Mouse (Mus musculus): ENCODE results near the gene Casd1. TPM values are rescaled to one million over a fixed set of nuclear protein-coding genes. Genes with fewer than 3 reads are reported as not detected.

The Casd1 gene
- polyA plus RNA-seq, 1 experiment, result 6.8 TPM

GRCm38 (mm10) chr6:4606394-4606793, 5.8 kb downstream of the Casd1 start:
- no peaks in the 10 kb centered on the region for H3K27me3 ChIP-seq (ENCODE audit: control insufficient read depth, insufficient read depth, insufficient read length)
- no peak for TF ChIP-seq TCF3 (IDR thresholded peaks at IDR 0.05; ENCODE audit: insufficient read length, low read depth)
- no peak for TF ChIP-seq CEBPB (IDR thresholded peaks at IDR 0.05; ENCODE audit: insufficient read depth, poor library complexity, severe bottlenecking)
- no peak for TF ChIP-seq MYOG (IDR thresholded peaks at IDR 0.05; ENCODE audit: control insufficient read depth in 1 of 3, insufficient read depth in 1 of 3, insufficient read length in 2 of 3, low read depth in 2 of 3)
- no peak for TF ChIP-seq MAX (IDR thresholded peaks at IDR 0.05; ENCODE audit: low read depth)
- TF ChIP-seq POLR2A (IDR thresholded peaks at IDR 0.05; ENCODE audit: insufficient read length, low read depth), result no peak
- no peak for TF ChIP-seq REST (IDR thresholded peaks at IDR 0.05; ENCODE audit: insufficient read depth, insufficient read length)
- no peak for TF ChIP-seq MYOD1 (IDR thresholded peaks at IDR 0.05; ENCODE audit: control insufficient read depth in 1 of 3, insufficient read length in 2 of 3, low read depth in 2 of 3)
- no peak overlapping the region for H3K4me2 ChIP-seq (ENCODE audit: low read depth)
- H3K4me3 ChIP-seq, result no peak overlapping the region
- H3ac ChIP-seq (ENCODE audit: control insufficient read depth, insufficient read length), result no peak overlapping the region
- no peaks in the 10 kb centered on the region for H3K36me3 ChIP-seq (ENCODE audit: control insufficient read depth, insufficient read depth)
- peaks cover 17% of the 10 kb centered on the region for H3K79me2 ChIP-seq (ENCODE audit: control insufficient read depth, insufficient read depth)

GRCm38 (mm10) chr6:4610216-4610896, 9.7 kb downstream of the Casd1 start:
- Histone ChIP-seq H3K4me2 (ENCODE audit: low read depth) (no peak overlapping the region), H3ac (ENCODE audit: control insufficient read depth, insufficient read length) (no peak overlapping the region), H3K36me3 (ENCODE audit: control insufficient read depth, insufficient read depth) (peaks cover 4% of the 10 kb centered on the region), H3K27me3 (ENCODE audit: control insufficient read depth, insufficient read depth, insufficient read length) (no peaks in the 10 kb centered on the region), H3K79me2 (ENCODE audit: control insufficient read depth, insufficient read depth) (no peaks in the 10 kb centered on the region), H3K4me3 (no peak overlapping the region)
- TF ChIP-seq USF1 (IDR thresholded peaks at IDR 0.05; ENCODE audit: low read depth), result no peak
- TF ChIP-seq SRF (IDR thresholded peaks at IDR 0.05; ENCODE audit: control insufficient read depth, insufficient read length, low read depth), result no peak
- no peak for TF ChIP-seq TCF12 (IDR thresholded peaks at IDR 0.05; ENCODE audit: insufficient read depth, poor library complexity, severe bottlenecking)
- no peak for TF ChIP-seq MAX (IDR thresholded peaks at IDR 0.05; ENCODE audit: low read depth)
- no peak for TF ChIP-seq POLR2AphosphoS2 (IDR thresholded peaks at IDR 0.05; ENCODE audit: insufficient read length, low read depth)
- TF ChIP-seq REST (IDR thresholded peaks at IDR 0.05; ENCODE audit: insufficient read depth, insufficient read length), result no peak
- no peak for TF ChIP-seq POLR2A (IDR thresholded peaks at IDR 0.05; ENCODE audit: insufficient read length, low read depth)
- no peak for TF ChIP-seq E2F4 (IDR thresholded peaks at IDR 0.05; ENCODE audit: insufficient read depth)
- no peak for TF ChIP-seq TCF3 (IDR thresholded peaks at IDR 0.05; ENCODE audit: insufficient read length, low read depth)
- TF ChIP-seq MYOG (IDR thresholded peaks at IDR 0.05; ENCODE audit: control insufficient read depth in 1 of 3, insufficient read depth in 1 of 3, insufficient read length in 2 of 3, low read depth in 2 of 3), result no peak
- TF ChIP-seq CEBPB (IDR thresholded peaks at IDR 0.05; ENCODE audit: insufficient read depth, poor library complexity, severe bottlenecking), result no peak
- no peak for TF ChIP-seq MYOD1 (IDR thresholded peaks at IDR 0.05; ENCODE audit: control insufficient read depth in 1 of 3, insufficient read length in 2 of 3, low read depth in 2 of 3)

GRCm38 (mm10) chr6:4611853-4612252, 11.2 kb downstream of the Casd1 start:
- peaks cover 4% of the 10 kb centered on the region for H3K36me3 ChIP-seq (ENCODE audit: control insufficient read depth, insufficient read depth)
- no peaks in the 10 kb centered on the region for H3K27me3 ChIP-seq (ENCODE audit: control insufficient read depth, insufficient read depth, insufficient read length)
- H3K4me2 ChIP-seq (ENCODE audit: low read depth), result no peak overlapping the region
- H3K79me2 ChIP-seq (ENCODE audit: control insufficient read depth, insufficient read depth), result no peaks in the 10 kb centered on the region
- H3ac ChIP-seq (ENCODE audit: control insufficient read depth, insufficient read length), result no peak overlapping the region
- no peak overlapping the region for H3K4me3 ChIP-seq
- TF ChIP-seq TCF12 (IDR thresholded peaks at IDR 0.05; ENCODE audit: insufficient read depth, poor library complexity, severe bottlenecking) (no peak), CEBPB (IDR thresholded peaks at IDR 0.05; ENCODE audit: insufficient read depth, poor library complexity, severe bottlenecking) (no peak), USF1 (IDR thresholded peaks at IDR 0.05; ENCODE audit: low read depth) (no peak), POLR2A (IDR thresholded peaks at IDR 0.05; ENCODE audit: insufficient read length, low read depth) (no peak), MAX (IDR thresholded peaks at IDR 0.05; ENCODE audit: low read depth) (no peak), E2F4 (IDR thresholded peaks at IDR 0.05; ENCODE audit: insufficient read depth) (no peak), MYOD1 (IDR thresholded peaks at IDR 0.05; ENCODE audit: control insufficient read depth in 1 of 3, insufficient read length in 2 of 3, low read depth in 2 of 3) (no peak), REST (IDR thresholded peaks at IDR 0.05; ENCODE audit: insufficient read depth, insufficient read length) (no peak), MYOG (IDR thresholded peaks at IDR 0.05; ENCODE audit: control insufficient read depth in 1 of 3, insufficient read depth in 1 of 3, insufficient read length in 2 of 3, low read depth in 2 of 3) (no peak), SRF (IDR thresholded peaks at IDR 0.05; ENCODE audit: control insufficient read depth, insufficient read length, low read depth) (no peak), TCF3 (IDR thresholded peaks at IDR 0.05; ENCODE audit: insufficient read length, low read depth) (no peak), POLR2AphosphoS2 (IDR thresholded peaks at IDR 0.05; ENCODE audit: insufficient read length, low read depth) (no peak)

- TF ChIP-seq E2F4 (IDR thresholded peaks at IDR 0.05; ENCODE audit: insufficient read depth) (no peak), SRF (IDR thresholded peaks at IDR 0.05; ENCODE audit: control insufficient read depth, insufficient read length, low read depth) (no peak), MYOG (IDR thresholded peaks at IDR 0.05; ENCODE audit: control insufficient read depth in 1 of 3, insufficient read depth in 1 of 3, insufficient read length in 2 of 3, low read depth in 2 of 3) (no peak), MAX (IDR thresholded peaks at IDR 0.05; ENCODE audit: low read depth) (no peak), TCF12 (IDR thresholded peaks at IDR 0.05; ENCODE audit: insufficient read depth, poor library complexity, severe bottlenecking) (no peak), CEBPB (IDR thresholded peaks at IDR 0.05; ENCODE audit: insufficient read depth, poor library complexity, severe bottlenecking) (no peak), POLR2AphosphoS2 (IDR thresholded peaks at IDR 0.05; ENCODE audit: insufficient read length, low read depth) (no peak), REST (IDR thresholded peaks at IDR 0.05; ENCODE audit: insufficient read depth, insufficient read length) (no peak), TCF3 (IDR thresholded peaks at IDR 0.05; ENCODE audit: insufficient read length, low read depth) (no peak), POLR2A (IDR thresholded peaks at IDR 0.05; ENCODE audit: insufficient read length, low read depth) (no peak)
- H3K79me2 ChIP-seq (ENCODE audit: control insufficient read depth, insufficient read depth), result no peaks in the 10 kb centered on the region
- no peak overlapping the region for H3ac ChIP-seq (ENCODE audit: control insufficient read depth, insufficient read length)
- H3K27me3 ChIP-seq (ENCODE audit: control insufficient read depth, insufficient read depth, insufficient read length), result no peaks in the 10 kb centered on the region
- H3K4me2 ChIP-seq (ENCODE audit: low read depth), result no peak overlapping the region
- no peak overlapping the region for H3K4me3 ChIP-seq
- H3K36me3 ChIP-seq (ENCODE audit: control insufficient read depth, insufficient read depth), result peaks cover 9% of the 10 kb centered on the region
These were observed 11.8 kb downstream of the Casd1 start for GRCm38 (mm10) chr6:4612431-4612830.
